Comparison of ENCODE assay signal across 16 mouse cellular contexts in genomic region chr3:37595721-37596120, GRCm38 (mm10). TPM values are rescaled to one million over a fixed set of nuclear protein-coding genes. Genes with fewer than 3 reads are reported as not detected.
DNase-seq lines count a peak whose midpoint lies in the region; ATAC-seq and TF ChIP-seq lines count a peak whose summit lies in the region.
"Had no signal": no experiment of that assay in that cellular context is flagged by ENCODE, and none has a peak within 500 bp of the region (broad histone marks: within the 10 kb centered on the region; RNA-seq: fewer than 3 reads in every experiment).

No protein-coding gene starts in this region.

- TF ChIP-seq EP300 in stomach, postnatal 0 days (optimal IDR thresholded peaks at IDR 0.05), result no peak

- 55% methylated on average over 10 of the region's 10 CpGs for WGBS in kidney, adult 2 months
- 59% methylated on average over 10 of the region's 10 CpGs for WGBS in kidney, embryonic 16.5 days
- WGBS in embryonic facial prominence, embryonic 10.5 days, result 78% methylated on average over 10 of the region's 10 CpGs
- WGBS in stomach, postnatal 0 days, result 50% methylated on average over 10 of the region's 10 CpGs

- TF ChIP-seq POLR2A in kidney, adult 2 months (IDR thresholded peaks at IDR 0.05; ENCODE audit: low read depth, low read length), result no peak

- DNase-seq in gastrocnemius, adult 2 months, result peak; percentile 39
- no peak for DNase-seq in gastrocnemius, postnatal 10 days
- DNase-seq in kidney, adult 2 months, result peak; percentile 76
- DNase-seq in embryonic facial prominence, embryonic 10.5 days (ENCODE audit: low spot score), result no peak
- DNase-seq in kidney, postnatal 4 days, result peak; percentile 36 to 51
- no peak for DNase-seq in MN1 (ENCODE audit: low spot score)
- DNase-seq in stomach, postnatal 0 days (ENCODE audit: low spot score), result no peak
- DNase-seq: lung, postnatal 36 days had no signal

- no peak for TF ChIP-seq CTCF in gastrocnemius, adult 2 months (IDR thresholded peaks at IDR 0.05)
- no peak for TF ChIP-seq CTCF in kidney, adult 2 months (conservative IDR thresholded peaks at IDR 0.05; ENCODE audit: insufficient read depth, insufficient read length, low read depth, low read length)
- no peak for TF ChIP-seq CTCF in stomach, postnatal 0 days (IDR thresholded peaks at IDR 0.05; ENCODE audit: low read depth)

- H3K4me1 ChIP-seq in kidney, adult 2 months (ENCODE audit: control insufficient read depth, insufficient read depth, low read length), result 0 out of 2 replicates have a peak, but pooled peaks cover 2% of the 10 kb centered on the region
- peaks cover 7% of the 10 kb centered on the region for H3K4me1 ChIP-seq in kidney, embryonic 16.5 days (ENCODE audit: insufficient read depth, low read length)
- H3K4me1 ChIP-seq in embryonic facial prominence, embryonic 10.5 days, result peaks cover 20% of the 10 kb centered on the region
- no peaks in the 10 kb centered on the region for H3K4me1 ChIP-seq in stomach, postnatal 0 days (replicated peaks; ENCODE audit: control insufficient read depth, insufficient read depth)
- H3K4me1 ChIP-seq: forebrain, embryonic 13.5 days; neural tube, embryonic 15.5 days had no signal

- H3K36me3 ChIP-seq in kidney, adult 2 months (ENCODE audit: control insufficient read depth, insufficient read depth, low read length), result no peaks in the 10 kb centered on the region
- no peaks in the 10 kb centered on the region for H3K36me3 ChIP-seq in kidney, embryonic 16.5 days (ENCODE audit: insufficient read depth, low read length)
- no peaks in the 10 kb centered on the region for H3K36me3 ChIP-seq in embryonic facial prominence, embryonic 10.5 days (replicated peaks)
- no peaks in the 10 kb centered on the region for H3K36me3 ChIP-seq in stomach, postnatal 0 days (ENCODE audit: control insufficient read depth, insufficient read depth, low read length)
- H3K36me3 ChIP-seq: G1E; midbrain, embryonic 10.5 days; neural tube, embryonic 15.5 days had no signal

- H3K27me3 ChIP-seq in kidney, adult 2 months (replicated peaks; ENCODE audit: control insufficient read depth, insufficient read depth, low read length), result no peaks in the 10 kb centered on the region
- no peaks in the 10 kb centered on the region for H3K27me3 ChIP-seq in kidney, embryonic 16.5 days (ENCODE audit: insufficient read depth, low read length)
- no peaks in the 10 kb centered on the region for H3K27me3 ChIP-seq in embryonic facial prominence, embryonic 10.5 days (replicated peaks; ENCODE audit: low read depth, poor library complexity, severe bottlenecking)
- H3K27me3 ChIP-seq in stomach, postnatal 0 days (ENCODE audit: control insufficient read depth, insufficient read depth, low read length), result no peaks in the 10 kb centered on the region
- H3K27me3 ChIP-seq: forebrain, embryonic 13.5 days; neural tube, embryonic 15.5 days had no signal

- H3K9me3 ChIP-seq in kidney, embryonic 16.5 days (ENCODE audit: low read length), result no peaks in the 10 kb centered on the region
- H3K9me3 ChIP-seq in embryonic facial prominence, embryonic 10.5 days, result 0 out of 2 replicates have a peak, but pooled peaks cover under 1% of the 10 kb centered on the region
- no peaks in the 10 kb centered on the region for H3K9me3 ChIP-seq in stomach, postnatal 0 days (ENCODE audit: control insufficient read depth, low read length)
- H3K9me3 ChIP-seq: forebrain, embryonic 13.5 days; G1E; midbrain, embryonic 10.5 days; neural tube, embryonic 15.5 days had no signal

- H3K4me2 ChIP-seq in kidney, embryonic 16.5 days (replicated peaks; ENCODE audit: low read depth, low read length), result no peak overlapping the region
- no peak overlapping the region for H3K4me2 ChIP-seq in stomach, postnatal 0 days (replicated peaks; ENCODE audit: low read depth)
- H3K4me2 ChIP-seq: forebrain, embryonic 13.5 days; hindbrain, embryonic 14.5 days; neural tube, embryonic 15.5 days had no signal

- H3K27ac ChIP-seq in gastrocnemius, adult 2 months, result peak overlapping the region; percentile 21; the same call in 1 of the 2 replicates
- no peak overlapping the region for H3K27ac ChIP-seq in kidney, adult 2 months (ENCODE audit: insufficient read depth, low read depth, low read length)
- H3K27ac ChIP-seq in kidney, embryonic 16.5 days (ENCODE audit: low read length), result no peak overlapping the region
- peak overlapping the region; percentile 63 for H3K27ac ChIP-seq in embryonic facial prominence, embryonic 10.5 days (replicated peaks)
- H3K27ac ChIP-seq in stomach, postnatal 0 days (replicated peaks), result no peak overlapping the region
- H3K27ac ChIP-seq: forebrain, embryonic 13.5 days; hindbrain, embryonic 14.5 days; liver, embryonic 14.5 days; neural tube, embryonic 15.5 days had no signal

- no peak for ATAC-seq in kidney, embryonic 16.5 days (ENCODE audit: low FRiP score, low TSS enrichment)
- no peak for ATAC-seq in stomach, postnatal 0 days (ENCODE audit: low FRiP score, low TSS enrichment)
- ATAC-seq: forebrain, embryonic 13.5 days; intestine, postnatal 0 days had no signal

- H3K9ac ChIP-seq in kidney, embryonic 16.5 days (replicated peaks; ENCODE audit: low read length), result no peak overlapping the region
- H3K9ac ChIP-seq in stomach, postnatal 0 days (ENCODE audit: low read length), result no peak overlapping the region
- H3K9ac ChIP-seq: forebrain, embryonic 13.5 days; hindbrain, embryonic 14.5 days; liver, embryonic 14.5 days; neural tube, embryonic 15.5 days had no signal

- no peak overlapping the region for H3K4me3 ChIP-seq in gastrocnemius, adult 2 months
- no peak overlapping the region for H3K4me3 ChIP-seq in kidney, adult 2 months (ENCODE audit: insufficient read depth, low read depth, low read length)
- no peak overlapping the region for H3K4me3 ChIP-seq in kidney, embryonic 16.5 days (ENCODE audit: low read length)
- no peak overlapping the region for H3K4me3 ChIP-seq in embryonic facial prominence, embryonic 10.5 days
- H3K4me3 ChIP-seq in stomach, postnatal 0 days (ENCODE audit: low read depth, low read length), result no peak overlapping the region
- H3K4me3 ChIP-seq: forebrain, embryonic 13.5 days; midbrain, embryonic 10.5 days; neural tube, embryonic 15.5 days had no signal

- intact Hi-C loops in gastrocnemius, adult 2 months (cut with DNase I), result no loop called here

RNA-seq across cellular contexts. Expression of gene Spry1, which starts 44.0 kb away (rescaled TPM):
- 10 to 100 TPM; 12.3 to 21.8 TPM for total RNA-seq in gastrocnemius, adult 2 months (2021)
- 10 to 100 TPM; 51.7 to 61.1 TPM for total RNA-seq in gastrocnemius, postnatal 10 days (2021)
- polyA plus RNA-seq in kidney, adult 2 months (2012; rRNA removed), result 47.3 and 50.2 TPM in 2 replicates
- 36.2 and 39.6 TPM in 2 replicates for polyA plus RNA-seq in kidney, embryonic 16.5 days (2015; fragmentation: Nextera tagmentation; extraction: Ambion mirVana)
- 17.9 and 18.4 TPM in 2 replicates for polyA plus RNA-seq in embryonic facial prominence, embryonic 10.5 days (2016; fragmentation: Nextera tagmentation; extraction: Ambion mirVana)
- polyA plus RNA-seq in stomach, postnatal 0 days (2015; fragmentation: Nextera tagmentation; extraction: Ambion mirVana), result 9.4 and 14.1 TPM in 2 replicates

Comparison
In these comparisons a context has a peak if more than half of its experiments do, and no peak if none do; other contexts are left out.
1. DNase-seq: peak in gastrocnemius, adult 2 months (single experiment), kidney, adult 2 months (single experiment) and kidney, postnatal 4 days (2 of 2); none in gastrocnemius, postnatal 10 days (single experiment), embryonic facial prominence, embryonic 10.5 days (single experiment), MN1 (single experiment) and stomach, postnatal 0 days (single experiment).
2. H3K27ac ChIP-seq: peak in gastrocnemius, adult 2 months (single experiment) and embryonic facial prominence, embryonic 10.5 days (single experiment); none in kidney, adult 2 months (single experiment), kidney, embryonic 16.5 days (single experiment) and stomach, postnatal 0 days (single experiment).